Mouse (Mus musculus) layer of hippocampus, adult 2 months (tissue): ENCODE data around the gene Gga1. TPM values are rescaled to one million over a fixed set of nuclear protein-coding genes. Genes with fewer than 3 reads are reported as not detected.
A peak's percentile ranks its signal among the peaks of the same experiment; 100 is the strongest.
"Not testable (repeated sequence)": the region's sequence is repeated elsewhere in the genome, so short reads cannot be mapped to it uniquely, and the experiment has no call there.

Experiments used
- DNase-seq, 2 experiments: peaks; one replicate each; pipeline ENCODE4 v3.0.0; 2022; ENCODE audit warnings: low spot score in 2 of 2
- H3K27ac ChIP-seq: fragments of 200-600 bp; 2 replicates; pipeline ENCODE4 v1.8.1; 2022
- H3K4me3 ChIP-seq: fragments of 200-600 bp; 2 replicates; pipeline ENCODE4 v1.8.1; 2022; ENCODE audit warnings: mild to moderate bottlenecking
- CTCF ChIP-seq: fragments of 200-600 bp; conservative IDR thresholded peaks from 2 replicates; pipeline ENCODE4 v1.8.1; 2022; ENCODE audit warnings: antibody characterized with exemption, mild to moderate bottlenecking, moderate library complexity
- total RNA-seq, 2 experiments: library from RNA; stranded (reverse); gene quantifications; 2 replicates each; pipeline ENCODE4 v1.2.3; 2021

The Gga1 gene
- total RNA-seq, 2 experiments from 2014 or later: 64.0 to 64.7 TPM

- no peak for DNase-seq
- Histone ChIP-seq H3K4me3 (no peak overlapping the region), H3K27ac (peak overlapping the region; percentile 65; the same call in 1 of the 2 replicates)
- TF ChIP-seq CTCF: no peak
Observed at GRCm38 (mm10) chr15:78868826-78869233, 8.2 kb upstream of the Gga1 start.

GRCm38 (mm10) chr15:78869775-78870174, 7.2 kb upstream of the Gga1 start:
- Histone ChIP-seq H3K27ac (no peak overlapping the region), H3K4me3 (no peak overlapping the region)
- TF ChIP-seq CTCF: peak; percentile 89
- peak; percentile 33 to 40 for DNase-seq

- peak; percentile 37 for TF ChIP-seq CTCF
- Histone ChIP-seq H3K27ac (no peak overlapping the region), H3K4me3 (no peak overlapping the region)
- no peak for DNase-seq
Observed at GRCm38 (mm10) chr15:78872021-78872608, 4.9 kb upstream of the Gga1 start.

- H3K27ac ChIP-seq: no peak overlapping the region
- TF ChIP-seq CTCF: peak; percentile 30; the same call in 1 of the 2 replicates
- no peak for DNase-seq
- H3K4me3 ChIP-seq: no peak overlapping the region
Observed at GRCm38 (mm10) chr15:78873803-78874435, 3.1 kb upstream of the Gga1 start.

GRCm38 (mm10) chr15:78874989-78875388, 2.0 kb upstream of the Gga1 start:
- no peak for TF ChIP-seq CTCF
- no peak overlapping the region for H3K27ac ChIP-seq
- DNase-seq: no peak
- no peak overlapping the region for H3K4me3 ChIP-seq

- no peak for TF ChIP-seq CTCF
- no peak for DNase-seq
- 0 out of 2 replicates have a peak overlapping the region, but pooled peaks have one; percentile 97 for H3K27ac ChIP-seq
- H3K4me3 ChIP-seq: no peak overlapping the region
Observed at GRCm38 (mm10) chr15:78875537-78875936, 1.5 kb upstream of the Gga1 start.

GRCm38 (mm10) chr15:78876258-78876696, 713 bp upstream of the Gga1 start:
- peak; percentile 69 to 78 for DNase-seq
- peak overlapping the region; percentile 92 for H3K4me3 ChIP-seq
- H3K27ac ChIP-seq: peak overlapping the region; percentile 97
- TF ChIP-seq CTCF: peak; percentile 90

- Histone ChIP-seq H3K27ac (peak overlapping the region; percentile 97), H3K4me3 (peak overlapping the region; percentile 92)
- no peak for DNase-seq
- TF ChIP-seq CTCF: no peak
Observed at GRCm38 (mm10) chr15:78877810-78878390, 910 bp downstream of the Gga1 start.

GRCm38 (mm10) chr15:78878792-78879516, 2.0 kb downstream of the Gga1 start:
- H3K4me3 ChIP-seq, DNase-seq, H3K27ac ChIP-seq: not testable (repeated sequence)

- no peak overlapping the region for H3K4me3 ChIP-seq
- H3K27ac ChIP-seq: no peak overlapping the region
- no peak for TF ChIP-seq CTCF
- DNase-seq: no peak
Observed at GRCm38 (mm10) chr15:78880432-78880831, 3.4 kb downstream of the Gga1 start.

- no peak for DNase-seq
- no peak overlapping the region for H3K4me3 ChIP-seq
- TF ChIP-seq CTCF: 0 out of 2 replicates have a peak, but pooled peaks have one; percentile 10
- H3K27ac ChIP-seq: no peak overlapping the region
Observed at GRCm38 (mm10) chr15:78881828-78882227, 4.8 kb downstream of the Gga1 start.

GRCm38 (mm10) chr15:78889401-78889853, 12.4 kb downstream of the Gga1 start:
- Histone ChIP-seq H3K4me3 (no peak overlapping the region), H3K27ac (no peak overlapping the region)
- no peak for TF ChIP-seq CTCF
- no peak for DNase-seq

GRCm38 (mm10) chr15:78892440-78892839, 15.4 kb downstream of the Gga1 start:
- no peak for DNase-seq
- no peak for TF ChIP-seq CTCF
- Histone ChIP-seq H3K4me3 (no peak overlapping the region), H3K27ac (no peak overlapping the region)
